Mouse (Mus musculus) left cerebral cortex, postnatal 4 days (tissue): Measurements from ENCODE around the gene Npepps. TPM values are rescaled to one million over a fixed set of nuclear protein-coding genes. Genes with fewer than 3 reads are reported as not detected.
"Not testable (repeated sequence)": the region's sequence is repeated elsewhere in the genome, so short reads cannot be mapped to it uniquely, and the experiment has no call there.

Experiments
- DNase-seq: peaks from one replicate; pipeline ENCODE4 v3.0.0-alpha.2; 2022
- intact Hi-C: fragments of 180-260 bp; cut with DNase I; formaldehyde crosslinking; loops from one replicate; pipeline ENCODE4 v1.15.1; 2025
- total RNA-seq, 2 experiments: library from RNA; stranded (reverse); gene quantifications; 2 replicates each; pipeline ENCODE4 v1.2.3; 2021

Gene Npepps
- total RNA-seq, 2 experiments from 2014 or later = 178 to 180 TPM

- DNase-seq = no peak
- intact Hi-C loops = no loop called here
Measured at GRCm38 (mm10) chr11:97299939-97300338, 19.5 kb upstream of the Npepps start.

- DNase-seq = no peak
- intact Hi-C loops = no loop called here
Measured at GRCm38 (mm10) chr11:97296542-97296941, 16.1 kb upstream of the Npepps start.

GRCm38 (mm10) chr11:97292731-97293130 is 12.3 kb upstream of the Npepps start:
- intact Hi-C loops = no loop called here
- no peak for DNase-seq

GRCm38 (mm10) chr11:97289276-97290230 is 9.1 kb upstream of the Npepps start:
- intact Hi-C loops = no loop called here
- DNase-seq = no peak

DNA sequence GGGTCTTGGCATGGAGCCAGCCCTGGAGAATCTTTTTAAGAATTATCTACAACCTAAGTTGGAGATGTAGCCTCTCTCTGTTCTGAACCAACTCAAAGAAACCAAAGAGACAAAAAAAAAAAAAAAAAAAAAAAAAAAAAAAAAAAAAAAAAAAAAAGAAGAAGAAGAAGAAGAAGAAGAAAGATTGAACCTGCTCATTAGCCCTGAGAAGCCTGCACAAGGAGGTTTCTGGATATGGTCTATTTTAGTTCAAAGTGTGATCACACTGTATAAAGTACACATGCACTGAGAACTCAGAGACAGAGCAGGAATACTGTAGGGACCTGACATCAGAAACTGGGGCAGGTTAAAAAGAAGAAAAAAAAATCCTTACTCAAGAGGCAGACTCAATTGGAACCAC is 7.2 kb upstream of the Npepps start:
- DNase-seq = no peak

DNA sequence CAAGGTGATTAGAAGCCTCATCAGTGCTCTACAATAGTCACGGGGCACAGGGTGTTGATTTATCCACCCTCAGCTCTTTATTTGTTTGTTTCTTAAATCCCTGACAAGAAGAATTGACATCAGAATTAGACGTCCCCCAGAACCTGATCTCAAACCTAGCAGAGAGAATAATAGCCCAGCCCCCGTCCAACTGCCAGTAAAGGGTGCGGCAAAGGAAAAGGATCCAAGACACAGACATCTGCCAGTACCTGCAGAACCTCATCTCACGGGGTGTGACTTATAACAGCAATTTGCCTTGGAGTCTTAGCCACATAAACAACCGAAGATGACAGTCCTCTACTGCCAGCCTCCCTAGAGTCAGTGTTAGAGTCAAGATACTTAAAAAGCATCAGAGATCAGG is 6.5 kb upstream of the Npepps start:
- DNase-seq = no peak
- intact Hi-C loops = no loop called here

More for the DNA sequence above, 7.2 kb upstream of the Npepps start:
- intact Hi-C loops = no loop called here

DNA sequence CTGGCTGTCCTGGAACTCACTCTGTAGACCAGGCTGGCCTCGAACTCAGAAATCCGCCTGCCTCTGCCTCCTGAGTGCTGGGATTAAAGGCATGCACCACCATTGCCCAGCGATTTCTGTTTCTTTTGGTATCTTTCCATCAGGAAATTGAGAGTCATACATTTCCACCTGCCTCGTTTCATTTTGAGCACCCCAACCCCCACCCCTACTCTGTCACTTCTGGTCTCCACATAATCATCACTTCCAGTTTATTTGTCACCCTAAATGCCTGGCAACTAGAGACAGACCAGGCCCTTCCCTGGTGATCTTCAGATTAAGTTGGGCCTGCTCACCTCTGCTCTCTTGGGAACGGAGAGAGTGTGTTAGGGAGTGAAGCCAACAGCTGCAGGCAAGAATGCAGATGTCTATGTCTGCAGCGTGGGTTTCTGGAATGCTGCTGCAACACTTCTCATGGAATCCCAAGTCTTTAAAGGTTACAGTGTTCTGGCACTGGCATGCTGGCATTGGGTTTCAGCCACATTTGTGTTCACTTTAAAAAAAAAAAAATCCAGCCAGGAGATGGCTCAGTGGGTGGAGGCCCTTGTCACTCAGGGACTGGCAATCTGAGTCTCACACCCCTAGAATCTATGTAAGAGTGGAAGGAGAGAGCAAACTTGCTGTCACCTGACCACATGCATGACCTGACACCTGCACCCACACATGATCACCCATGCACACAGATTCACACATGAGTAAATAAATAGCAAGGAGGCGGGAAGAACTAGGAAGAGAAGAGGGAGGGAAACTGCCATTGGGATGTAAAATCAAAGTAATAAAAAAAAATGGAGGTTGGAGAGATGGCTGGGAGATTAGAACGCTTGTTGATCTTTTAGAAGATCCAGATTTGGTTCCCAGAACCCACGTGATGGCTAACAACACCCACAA is 5.7 kb upstream of the Npepps start:
- no peak for DNase-seq
- intact Hi-C loops = no loop called here

- DNase-seq = no peak
- intact Hi-C loops = no loop called here
Measured at GRCm38 (mm10) chr11:97284854-97285253, 4.4 kb upstream of the Npepps start.

DNA sequence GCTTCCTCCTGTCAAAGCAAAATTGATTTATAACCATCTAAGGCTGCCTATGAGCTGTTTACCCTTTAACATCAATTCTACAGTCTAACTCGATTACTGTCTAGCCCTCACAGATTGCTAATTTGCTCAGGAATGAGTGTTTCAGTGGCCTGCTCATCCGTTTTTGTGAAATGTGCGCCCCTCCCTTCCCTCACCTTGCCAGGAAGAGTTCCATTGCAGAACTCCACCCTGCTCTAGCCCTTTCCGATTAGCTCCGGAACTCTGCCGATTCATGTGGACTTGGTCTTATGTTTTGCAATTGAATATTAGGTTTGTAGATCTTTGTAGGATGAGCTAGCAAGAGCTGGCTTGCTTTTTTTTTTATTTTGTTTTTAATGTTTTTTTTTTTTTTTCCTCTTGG is 1.7 kb upstream of the Npepps start:
- no peak for DNase-seq
- intact Hi-C loops = no loop called here

GRCm38 (mm10) chr11:97279405-97280215 is 828 bp downstream of the Npepps start:
- intact Hi-C loops = loop anchor here (5.0 kb wide), 1 partner anchor 33 kb away; no protein-coding TSS in a partner anchor

GRCm38 (mm10) chr11:97279040-97279404 is 1.4 kb downstream of the Npepps start:
- intact Hi-C loops = loop anchor here (5.0 kb wide), 1 partner anchor 33 kb away; no protein-coding TSS in a partner anchor
- no peak for DNase-seq

More at GRCm38 (mm10) chr11:97279405-97280215, 828 bp downstream of the Npepps start:
- DNase-seq = peak; percentile 79

- no peak for DNase-seq
- intact Hi-C loops = loop anchor here (5.0 kb wide), 1 partner anchor 34 kb away; no protein-coding TSS in a partner anchor
Measured at GRCm38 (mm10) chr11:97278456-97278855, 2.0 kb downstream of the Npepps start.

GRCm38 (mm10) chr11:97277166-97277565 is 3.3 kb downstream of the Npepps start:
- DNase-seq = no peak
- intact Hi-C loops = loop anchor here (5.0 kb wide), 1 partner anchor 35 kb away; no protein-coding TSS in a partner anchor

DNA sequence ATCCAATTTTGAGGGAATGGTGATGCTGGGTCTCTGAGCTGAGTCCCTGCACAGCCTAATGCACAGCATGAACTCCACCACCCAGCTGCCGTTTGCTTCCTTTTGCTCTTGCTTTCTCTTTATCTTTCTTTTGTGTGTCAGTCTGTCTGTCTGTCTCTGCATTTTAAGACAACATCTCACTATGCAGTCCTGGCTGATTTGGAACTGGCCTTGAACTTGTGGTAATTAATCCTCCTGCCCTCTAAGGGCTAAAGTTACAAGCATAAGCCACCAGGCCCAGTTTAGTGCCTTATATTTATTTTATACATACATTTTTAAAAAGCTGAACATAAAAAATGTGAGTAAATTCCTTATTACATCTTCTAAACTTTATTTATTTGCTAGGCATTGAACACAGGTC is 4.4 kb downstream of the Npepps start:
- no peak for DNase-seq
- intact Hi-C loops = loop anchor here (5.0 kb wide), 1 partner anchor 36 kb away; no protein-coding TSS in a partner anchor

- no peak for DNase-seq
- intact Hi-C loops = loop anchor here (5.0 kb wide), 1 partner anchor 37 kb away; no protein-coding TSS in a partner anchor
Measured at GRCm38 (mm10) chr11:97275349-97275748, 5.1 kb downstream of the Npepps start.

- DNase-seq = not testable (repeated sequence)
- intact Hi-C loops = loop anchor here (5.0 kb wide), 1 partner anchor 37 kb away; no protein-coding TSS in a partner anchor
Measured at GRCm38 (mm10) chr11:97274947-97275346, 5.5 kb downstream of the Npepps start.

DNA sequence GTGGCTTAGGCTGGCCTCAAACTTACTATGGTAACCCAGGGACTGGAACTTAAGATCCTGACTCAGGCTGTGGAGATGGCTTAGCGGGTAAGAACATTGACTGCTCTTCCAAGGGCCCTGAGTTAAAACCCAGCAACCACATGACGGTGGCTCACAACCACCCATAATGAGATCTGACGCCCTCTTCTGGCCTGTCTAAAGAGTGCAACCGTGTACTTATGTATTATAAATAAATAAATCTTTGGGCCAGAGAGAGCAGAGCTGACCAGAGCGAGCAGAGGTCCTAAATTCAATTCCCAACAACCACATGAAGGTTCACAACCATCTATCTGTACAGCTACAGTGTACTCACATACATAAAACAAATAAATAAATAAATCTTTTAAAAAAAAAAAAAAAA is 6.8 kb downstream of the Npepps start:
- intact Hi-C loops = no loop called here
- no peak for DNase-seq

- no peak for DNase-seq
- intact Hi-C loops = no loop called here
Measured at GRCm38 (mm10) chr11:97272835-97273234, 7.6 kb downstream of the Npepps start.

GRCm38 (mm10) chr11:97270004-97270403 is 10.4 kb downstream of the Npepps start:
- intact Hi-C loops, DNase-seq: not testable (repeated sequence)

GRCm38 (mm10) chr11:97266544-97266943 is 13.9 kb downstream of the Npepps start:
- DNase-seq, intact Hi-C loops: not testable (repeated sequence)
